Mouse (Mus musculus) MEL (cell line): ENCODE data around the gene Phf1. TPM values are rescaled to one million over a fixed set of nuclear protein-coding genes. Genes with fewer than 3 reads are reported as not detected.

Experiments
- DNase-seq: peaks from one replicate; pipeline ENCODE4 v3.0.0; 2011; ENCODE audit warnings: low read depth, low spot score
- H3K27ac ChIP-seq: 2 replicates; pipeline ENCODE4 v1.5.1; 2012; ENCODE audit warnings: low read depth, mild to moderate bottlenecking, control low read depth, low read length, moderate library complexity; ENCODE audit not compliant: control insufficient read depth
- H3K27me3 ChIP-seq, 2 experiments: fragments of 150-350 bp in 1 of 2; sonication (generic) in 1 of 2; 2 replicates each; pipeline ENCODE4 v1.6.1; 2012; ENCODE audit warnings: low read length in 2 of 2, mild to moderate bottlenecking in 2 of 2, improper control_type of control experiment in 1 of 2, moderate library complexity in 1 of 2; ENCODE audit not compliant: insufficient read depth in 2 of 2, control insufficient read depth in 1 of 2
- H3K36me3 ChIP-seq, 2 experiments: 2 replicates each; pipeline ENCODE4 v1.6.1; 2012 to 2014; ENCODE audit warnings: low read length in 2 of 2, improper control_type of control experiment in 1 of 2, inconsistent platforms in 1 of 2, mild to moderate bottlenecking in 1 of 2; ENCODE audit not compliant: insufficient read depth in 2 of 2, control insufficient read depth in 1 of 2
- H3K4me1 ChIP-seq, 2 experiments: fragments of 150-350 bp in 1 of 2; sonication (generic) in 1 of 2; 2 replicates each; pipeline ENCODE4 v1.6.1; 2012; ENCODE audit warnings: low read length in 2 of 2, improper control_type of control experiment in 1 of 2, mild to moderate bottlenecking in 1 of 2; ENCODE audit not compliant: insufficient read depth in 2 of 2, control insufficient read depth in 1 of 2
- H3K4me3 ChIP-seq, 2 experiments: fragments of 150-350 bp in 1 of 2; sonication (generic) in 1 of 2; 2 replicates each; pipeline ENCODE4 v1.5.1; 2012; ENCODE audit warnings: low read depth in 2 of 2, low read length in 2 of 2, mild to moderate bottlenecking in 2 of 2, moderate library complexity in 2 of 2, control low read depth in 1 of 2, improper control_type of control experiment in 1 of 2; ENCODE audit not compliant: control insufficient read depth in 1 of 2, insufficient read depth in 1 of 2
- H3K79me2 ChIP-seq: 2 replicates; pipeline ENCODE4 v1.6.1; 2012; ENCODE audit warnings: mild to moderate bottlenecking, low read length, moderate library complexity; ENCODE audit not compliant: control insufficient read depth, poor library complexity, insufficient read depth
- H3K9ac ChIP-seq: 2 replicates; pipeline ENCODE4 v1.6.1; 2012; ENCODE audit warnings: low read depth, mild to moderate bottlenecking, control low read depth, low read length, moderate library complexity; ENCODE audit not compliant: control insufficient read depth, poor library complexity, severe bottlenecking
- H3K9me3 ChIP-seq: fragments of 150-350 bp; sonication (generic); replicated peaks from 2 replicates; pipeline ENCODE4 v1.6.1; 2012; ENCODE audit warnings: mild to moderate bottlenecking, low read length, improper control_type of control experiment, moderate library complexity; ENCODE audit not compliant: insufficient read depth
- BHLHE40 ChIP-seq: IDR thresholded peaks from 2 replicates; pipeline ENCODE4 v1.6.1; 2012; ENCODE audit warnings: low read depth, mild to moderate bottlenecking, inconsistent platforms, low read length, improper control_type of control experiment, borderline replicate concordance
- CHD1 ChIP-seq: IDR thresholded peaks from 2 replicates; pipeline ENCODE4 v1.6.1; 2012; ENCODE audit warnings: low read depth, mild to moderate bottlenecking, inconsistent platforms, low read length, improper control_type of control experiment
- CHD2 ChIP-seq: IDR thresholded peaks from 2 replicates; pipeline ENCODE4 v1.6.1; 2011; ENCODE audit warnings: low read length, improper control_type of control experiment
- ELF1 ChIP-seq: IDR thresholded peaks from 2 replicates; pipeline ENCODE4 v1.6.1; 2014; ENCODE audit warnings: low read depth, mild to moderate bottlenecking, inconsistent platforms, low read length, improper control_type of control experiment, moderate library complexity
- GABPA ChIP-seq: IDR thresholded peaks from 2 replicates; pipeline ENCODE4 v1.6.1; 2012; ENCODE audit warnings: low read depth, mild to moderate bottlenecking, inconsistent platforms, low read length, improper control_type of control experiment, moderate library complexity
- GATA1 ChIP-seq: IDR thresholded peaks from 2 replicates; pipeline ENCODE4 v1.6.1; 2011; ENCODE audit warnings: low read depth, low read length, improper control_type of control experiment
- MAZ ChIP-seq: IDR thresholded peaks from 2 replicates; pipeline ENCODE4 v1.6.1; 2012; ENCODE audit warnings: low read depth, mild to moderate bottlenecking, inconsistent platforms, low read length, improper control_type of control experiment
- MEF2A ChIP-seq: IDR thresholded peaks from 2 replicates; pipeline ENCODE4 v1.6.1; 2014; ENCODE audit warnings: low read depth, mild to moderate bottlenecking, inconsistent platforms, low read length, improper control_type of control experiment; ENCODE audit not compliant: poor library complexity, insufficient replicate concordance, severe bottlenecking; ENCODE audit errors: extremely low read depth
- MXI1 ChIP-seq: IDR thresholded peaks from 2 replicates; pipeline ENCODE4 v1.6.1; 2011; ENCODE audit warnings: mild to moderate bottlenecking, low read depth, low read length, improper control_type of control experiment
- NELFE ChIP-seq: IDR thresholded peaks from 2 replicates; pipeline ENCODE4 v1.6.1; 2011; ENCODE audit warnings: low read depth, low read length, improper control_type of control experiment
- POLR2A ChIP-seq, 2 experiments: IDR thresholded peaks; 2 replicates each; pipeline ENCODE4 v1.6.1; 2011 to 2012; ENCODE audit warnings: low read length in 2 of 2, mild to moderate bottlenecking in 2 of 2, control low read depth in 1 of 2, improper control_type of control experiment in 1 of 2, low read depth in 1 of 2, moderate library complexity in 1 of 2; ENCODE audit not compliant: control insufficient read depth in 1 of 2, insufficient read depth in 1 of 2, poor library complexity in 1 of 2
- POLR2AphosphoS2 ChIP-seq: IDR thresholded peaks from 2 replicates; pipeline ENCODE4 v1.6.1; 2011; ENCODE audit warnings: low read length, improper control_type of control experiment
- RCOR1 ChIP-seq: IDR thresholded peaks from 2 replicates; pipeline ENCODE4 v1.6.1; 2012; ENCODE audit warnings: low read depth, mild to moderate bottlenecking, inconsistent platforms, low read length, improper control_type of control experiment
- TAL1 ChIP-seq: IDR thresholded peaks from 2 replicates; pipeline ENCODE4 v1.6.1; 2012; ENCODE audit warnings: mild to moderate bottlenecking, inconsistent platforms, low read length, moderate library complexity, mixed read lengths
- TBP ChIP-seq: IDR thresholded peaks from 2 replicates; pipeline ENCODE4 v1.8.0; 2011; ENCODE audit warnings: low read depth, low read length, improper control_type of control experiment
- USF1 ChIP-seq: IDR thresholded peaks from 2 replicates; pipeline ENCODE4 v1.6.1; 2014; ENCODE audit warnings: low read depth, mild to moderate bottlenecking, inconsistent platforms, low read length, improper control_type of control experiment, moderate library complexity
- ZKSCAN1 ChIP-seq: IDR thresholded peaks from 2 replicates; pipeline ENCODE4 v1.6.1; 2012; ENCODE audit warnings: low read depth, mild to moderate bottlenecking, inconsistent platforms, low read length, improper control_type of control experiment, moderate library complexity
- polyA plus RNA-seq, 2 experiments: library from polyadenylated mRNA; stranded (reverse) in 1 of 2; unstranded in 1 of 2; fragments of >175 nt in 1 of 2; fragments of >200 nt in 1 of 2; gene quantifications; 2 replicates each; pipeline versions ENCODE4 v1.2.1 to v1.2.4; 2012; ENCODE audit warnings: low replicate concordance in 2 of 2, low read depth in 1 of 2; ENCODE audit not compliant: insufficient read length in 2 of 2, insufficient read depth in 1 of 2, missing spikeins in 1 of 2
- total RNA-seq: library from RNA; depleted of rRNA; stranded (reverse); fragments of 300-350 nt; gene quantifications from 2 replicates; pipeline ENCODE4 v1.2.3, GENCODE M21; 2012; rRNA removed

The Phf1 gene
- total and polyA plus RNA-seq, 3 experiments: 2.9 to 9.5 TPM; not detected in 1

- H3K36me3 ChIP-seq: peaks cover 0 to 12% of the 10 kb centered on the region in 2 experiments; a peak in 2 of 4 replicates
- H3K79me2 ChIP-seq: no peaks in the 10 kb centered on the region
- no peak for DNase-seq
- no peak overlapping the region for H3K27ac ChIP-seq
- no peaks in the 10 kb centered on the region for H3K27me3 ChIP-seq
- H3K9me3 ChIP-seq: no peaks in the 10 kb centered on the region
- H3K9ac ChIP-seq: no peak overlapping the region
- no peak for TF ChIP-seq MAZ
- no peak for TF ChIP-seq CHD2
- no peak for TF ChIP-seq POLR2AphosphoS2
- no peak for TF ChIP-seq GATA1
- TF ChIP-seq BHLHE40: no peak
- TF ChIP-seq NELFE: no peak
- TF ChIP-seq CHD1: no peak
- no peak for TF ChIP-seq MEF2A
- no peak for TF ChIP-seq TBP
- TF ChIP-seq USF1: no peak
- TF ChIP-seq ELF1: no peak
- TF ChIP-seq MXI1: no peak
- TF ChIP-seq POLR2A (IDR thresholded peaks at IDR 0.05; ENCODE audit: control insufficient read depth in 1 of 2, insufficient read depth in 1 of 2, low read depth in 1 of 2, low read length in 2 of 2, poor library complexity in 1 of 2): no peak
- no peak for TF ChIP-seq ZKSCAN1
- no peak for TF ChIP-seq TAL1
- no peak for TF ChIP-seq RCOR1
- TF ChIP-seq GABPA: no peak
- peaks cover 7 to 13% of the 10 kb centered on the region in 2 experiments for H3K4me1 ChIP-seq
- H3K4me3 ChIP-seq: no peak overlapping the region
Measured at GRCm38 (mm10) chr17:26985503-26986179, 52.8 kb downstream of the Phf1 start.

Other genes with a start within 250 kb of the Phf1 start
- gene Crebrf, start 217.4 kb upstream of the Phf1 start, total RNA-seq: 2.9 and 3.8 TPM in 2 replicates
- 1 to 10 TPM in 1 of 2 experiments, not detected in 1; 1.3 TPM for gene Crebrf, start 217.4 kb upstream of the Phf1 start, polyA plus RNA-seq
- gene Bnip1, start 152.0 kb upstream of the Phf1 start, total RNA-seq: 34.8 and 44.1 TPM in 2 replicates
- 10 to 100 TPM in 1 of 2 experiments, not detected in 1; 44.2 TPM for gene Bnip1, start 152.0 kb upstream of the Phf1 start, polyA plus RNA-seq
- gene Nkx2-5, start 88.0 kb upstream of the Phf1 start, total RNA-seq: not detected in 2 replicates
- gene Nkx2-5, start 88.0 kb upstream of the Phf1 start, polyA plus RNA-seq: not detected
- gene Kifc5b, start 16.0 kb upstream of the Phf1 start, total RNA-seq: 10.6 and 10.8 TPM in 2 replicates
- 100 to 1,000 TPM in 1 of 2 experiments, 10 to 100 TPM in 1; 45.4 to 111 TPM for gene Kifc5b, start 16.0 kb upstream of the Phf1 start, polyA plus RNA-seq
- 54.2 and 66.8 TPM in 2 replicates for gene Cuta, start 6.5 kb downstream of the Phf1 start, total RNA-seq
- 100 to 1,000 TPM in 1 of 2 experiments, not detected in 1; 220 TPM for gene Cuta, start 6.5 kb downstream of the Phf1 start, polyA plus RNA-seq
- 2.7 TPM in 2 replicates for gene Syngap1, start 8.2 kb downstream of the Phf1 start, total RNA-seq
- gene Syngap1, start 8.2 kb downstream of the Phf1 start, polyA plus RNA-seq: 10 to 100 TPM in 1 of 2 experiments, not detected in 1; 24.6 TPM
- 10.9 and 13.4 TPM in 2 replicates for gene Zbtb9, start 40.1 kb downstream of the Phf1 start, total RNA-seq
- gene Zbtb9, start 40.1 kb downstream of the Phf1 start, polyA plus RNA-seq: 10 to 100 TPM in 1 of 2 experiments, not detected in 1; 10.7 TPM
- gene Bak1, start 96.0 kb downstream of the Phf1 start, total RNA-seq: 66.8 and 75.4 TPM in 2 replicates
- 100 to 1,000 TPM in 1 of 2 experiments, not detected in 1; 150 TPM for gene Bak1, start 96.0 kb downstream of the Phf1 start, polyA plus RNA-seq
- gene Itpr3, start 124.3 kb downstream of the Phf1 start, total RNA-seq: 7.3 and 9.7 TPM in 2 replicates
- gene Itpr3, start 124.3 kb downstream of the Phf1 start, polyA plus RNA-seq: 10 to 100 TPM in 1 of 2 experiments, not detected in 1; 11.4 TPM
- 270 and 329 TPM in 2 replicates for gene Uqcc2, start 200.9 kb downstream of the Phf1 start, total RNA-seq
- gene Uqcc2, start 200.9 kb downstream of the Phf1 start, polyA plus RNA-seq: 100 to 1,000 TPM in 1 of 2 experiments, not detected in 1; 176 TPM
- not detected in 2 replicates for gene Ip6k3, start 234.7 kb downstream of the Phf1 start, total RNA-seq
- gene Ip6k3, start 234.7 kb downstream of the Phf1 start, polyA plus RNA-seq: not detected